ENCODE assay signal across 7 mouse cellular contexts in genomic region chr3:103733799-103734695, GRCm38 (mm10). TPM values are rescaled to one million over a fixed set of nuclear protein-coding genes. Genes with fewer than 3 reads are reported as not detected.
DNase-seq lines count a peak whose midpoint lies in the region; ATAC-seq and TF ChIP-seq lines count a peak whose summit lies in the region.

No protein-coding gene starts in this region.

- TF ChIP-seq POLR2A in testis, adult 2 months (IDR thresholded peaks at IDR 0.05; ENCODE audit: control insufficient read depth, low read depth, low read length) = no peak

- H3K27me3 ChIP-seq in testis, adult 2 months (ENCODE audit: control insufficient read depth, insufficient read depth, low read length) = no peaks in the 10 kb centered on the region
- no peaks in the 10 kb centered on the region for H3K27me3 ChIP-seq in forebrain, embryonic 16.5 days (replicated peaks; ENCODE audit: control insufficient read depth, insufficient read depth, low read length)
- no peaks in the 10 kb centered on the region for H3K27me3 ChIP-seq in midbrain, postnatal 0 days (ENCODE audit: insufficient read depth, low read length)

- no peak for TF ChIP-seq CTCF in testis, adult 2 months (IDR thresholded peaks at IDR 0.05; ENCODE audit: control insufficient read depth, insufficient read depth, insufficient replicate concordance, low read depth, low read length)
- TF ChIP-seq CTCF in midbrain, postnatal 0 days (IDR thresholded peaks at IDR 0.05) = peak; percentile 61

- no peak overlapping the region for H3K4me3 ChIP-seq in testis, adult 2 months (ENCODE audit: control insufficient read depth, low read depth, low read length)
- H3K4me3 ChIP-seq in forebrain, embryonic 16.5 days (replicated peaks; ENCODE audit: low read length) = peak overlapping the region; percentile 17
- no peak overlapping the region for H3K4me3 ChIP-seq in midbrain, postnatal 0 days (ENCODE audit: low read depth, low read length)

- peak overlapping the region; percentile 53 for H3K9ac ChIP-seq in forebrain, embryonic 16.5 days (replicated peaks; ENCODE audit: low read depth, low read length)
- H3K9ac ChIP-seq in midbrain, postnatal 0 days (replicated peaks; ENCODE audit: low read length, poor library complexity, severe bottlenecking) = peak overlapping the region; percentile 48

- ATAC-seq in forebrain, embryonic 16.5 days = peak; percentile 82
- ATAC-seq in midbrain, postnatal 0 days (ENCODE audit: low FRiP score) = peak; percentile 78

- H3K4me2 ChIP-seq in forebrain, embryonic 16.5 days (ENCODE audit: low read length) = peak overlapping the region; percentile 52
- H3K4me2 ChIP-seq in midbrain, postnatal 0 days (ENCODE audit: low read depth, low read length, poor library complexity, severe bottlenecking) = peak overlapping the region; percentile 40

- 1% methylated on average over 19 of the region's 19 CpGs for WGBS in forebrain, embryonic 16.5 days
- WGBS in midbrain, postnatal 0 days = 8% methylated on average over 19 of the region's 19 CpGs

- DNase-seq in testis, postnatal 10 days (ENCODE audit: low spot score) = no peak
- peak; percentile 34 to 55 for DNase-seq in layer of hippocampus, postnatal 36 days
- DNase-seq in midbrain, postnatal 0 days (ENCODE audit: low spot score) = peak; percentile 75
- DNase-seq in adrenal gland, postnatal 14 days = no peak
- no peak for DNase-seq in cerebellum, adult 11 months

- no peaks in the 10 kb centered on the region for H3K36me3 ChIP-seq in testis, adult 2 months (ENCODE audit: control insufficient read depth, insufficient read depth, low read length)
- H3K36me3 ChIP-seq in forebrain, embryonic 16.5 days (ENCODE audit: control insufficient read depth, insufficient read depth) = no peaks in the 10 kb centered on the region
- H3K36me3 ChIP-seq in midbrain, postnatal 0 days (ENCODE audit: insufficient read depth, low read length) = no peaks in the 10 kb centered on the region; the same call in 1 of the 2 replicates

- peaks cover 5% of the 10 kb centered on the region for H3K4me1 ChIP-seq in testis, adult 2 months (ENCODE audit: control insufficient read depth, insufficient read depth, low read length)
- H3K4me1 ChIP-seq in forebrain, embryonic 16.5 days (replicated peaks; ENCODE audit: control insufficient read depth, insufficient read depth, low read length) = peaks cover 54% of the 10 kb centered on the region
- peaks cover 16% of the 10 kb centered on the region; the same call in 1 of the 2 replicates for H3K4me1 ChIP-seq in midbrain, postnatal 0 days (ENCODE audit: insufficient read depth, low read length)

- H3K27ac ChIP-seq in testis, adult 2 months (ENCODE audit: control insufficient read depth, insufficient read depth, low read depth, low read length) = peak overlapping the region; percentile 77
- peak overlapping the region; percentile 66 for H3K27ac ChIP-seq in forebrain, embryonic 16.5 days (ENCODE audit: low read length)
- H3K27ac ChIP-seq in midbrain, postnatal 0 days (ENCODE audit: low read depth, low read length) = peak overlapping the region; percentile 38; the same call in 1 of the 2 replicates

- H3K9me3 ChIP-seq in forebrain, embryonic 16.5 days (ENCODE audit: control insufficient read depth, low read length) = no peaks in the 10 kb centered on the region; the same call in 1 of the 2 replicates
- H3K9me3 ChIP-seq in midbrain, postnatal 0 days (ENCODE audit: low read length) = no peaks in the 10 kb centered on the region

RNA-seq across cellular contexts. Expression of gene Olfml3, which starts 3.8 kb away (rescaled TPM):
- polyA plus RNA-seq in testis, adult 2 months (2012; rRNA removed) = 4.1 and 4.5 TPM in 2 replicates
- polyA plus RNA-seq in forebrain, embryonic 16.5 days (2015; fragmentation: Nextera tagmentation; extraction: Ambion mirVana) = 5.1 and 6.8 TPM in 2 replicates
- 10 to 100 TPM; 12.0 to 14.2 TPM for total RNA-seq in layer of hippocampus, postnatal 36 days (2021)
- total RNA-seq in midbrain, postnatal 0 days (2014; rRNA removed) = 7.5 and 9.0 TPM in 2 replicates
- 7.0 and 8.9 TPM in 2 replicates for polyA plus RNA-seq in midbrain, postnatal 0 days (2015; fragmentation: Nextera tagmentation; extraction: Ambion mirVana)
- 12.0 and 12.7 TPM in 2 replicates for total RNA-seq in adrenal gland, postnatal 14 days (2021)

RNA-seq across cellular contexts. Expression of gene Gm10964, which starts 5.1 kb away (rescaled TPM):
- polyA plus RNA-seq in testis, adult 2 months (2012; rRNA removed) = not detected in 2 replicates
- not detected in 2 replicates for polyA plus RNA-seq in forebrain, embryonic 16.5 days (2015; fragmentation: Nextera tagmentation; extraction: Ambion mirVana)
- not detected for total RNA-seq in layer of hippocampus, postnatal 36 days (2021)
- not detected in 2 replicates for total RNA-seq in midbrain, postnatal 0 days (2014; rRNA removed)
- not detected in 2 replicates for polyA plus RNA-seq in midbrain, postnatal 0 days (2015; fragmentation: Nextera tagmentation; extraction: Ambion mirVana)
- total RNA-seq in adrenal gland, postnatal 14 days (2021) = not detected in 2 replicates

RNA-seq across cellular contexts. Expression of gene Hipk1, which starts 57.3 kb away (rescaled TPM):
- 203 and 224 TPM in 2 replicates for polyA plus RNA-seq in testis, adult 2 months (2012; rRNA removed)
- polyA plus RNA-seq in forebrain, embryonic 16.5 days (2015; fragmentation: Nextera tagmentation; extraction: Ambion mirVana) = 12.7 and 13.6 TPM in 2 replicates
- 100 to 1,000 TPM; 122 to 138 TPM for total RNA-seq in layer of hippocampus, postnatal 36 days (2021)
- total RNA-seq in midbrain, postnatal 0 days (2014; rRNA removed) = 59.8 and 77.2 TPM in 2 replicates
- polyA plus RNA-seq in midbrain, postnatal 0 days (2015; fragmentation: Nextera tagmentation; extraction: Ambion mirVana) = 7.2 and 7.7 TPM in 2 replicates
- 149 and 198 TPM in 2 replicates for total RNA-seq in adrenal gland, postnatal 14 days (2021)

Comparison
In these comparisons a context has a peak if more than half of its experiments do, and no peak if none do; other contexts are left out.
1. DNase-seq: peak in layer of hippocampus, postnatal 36 days (2 of 2) and midbrain, postnatal 0 days (single experiment); none in testis, postnatal 10 days (single experiment), adrenal gland, postnatal 14 days (single experiment) and cerebellum, adult 11 months (single experiment).
2. Peak in every context shown above with its lines, with median percentiles within 50 percentile points of each other: H3K27ac ChIP-seq.